Mouse (Mus musculus) cerebellum, adult 2 months (tissue): ENCODE measurements around the gene Napb. TPM values are rescaled to one million over a fixed set of nuclear protein-coding genes. Genes with fewer than 3 reads are reported as not detected.
A peak's percentile ranks its signal among the peaks of the same experiment; 100 is the strongest.
"Not testable (repeated sequence)": the region's sequence is repeated elsewhere in the genome, so short reads cannot be mapped to it uniquely, and the experiment has no call there.

Experiments used
- DNase-seq, 2 experiments: peaks; one replicate each; pipeline ENCODE4 v3.0.0; 2021
- H3K27ac ChIP-seq: fragments of 200-500 bp; 2 replicates; pipeline ENCODE4 v1.5.1; 2012; ENCODE audit warnings: low read length, control low read depth, inconsistent platforms; ENCODE audit not compliant: insufficient read depth
- H3K27me3 ChIP-seq: fragments of 200-500 bp; 2 replicates; pipeline ENCODE4 v1.6.1; 2012; ENCODE audit warnings: inconsistent platforms, mild to moderate bottlenecking, low read length, moderate library complexity; ENCODE audit not compliant: control insufficient read depth, insufficient read depth
- H3K4me1 ChIP-seq: fragments of 200-500 bp; 2 replicates; pipeline ENCODE4 v1.6.1; 2011; ENCODE audit warnings: low read length; ENCODE audit not compliant: control insufficient read depth, insufficient read depth
- H3K4me3 ChIP-seq: fragments of 200-500 bp; replicated peaks from 2 replicates; pipeline ENCODE3; 2011; ENCODE audit warnings: mild to moderate bottlenecking, low read depth, low read length, control low read depth; ENCODE audit not compliant: insufficient read depth
- CTCF ChIP-seq: fragments of 200-500 bp; IDR thresholded peaks from 2 replicates; pipeline ENCODE4 v1.5.1; 2011; ENCODE audit warnings: low read depth, mild to moderate bottlenecking, control low read depth, low read length, moderate library complexity, borderline replicate concordance; ENCODE audit not compliant: insufficient read depth
- POLR2A ChIP-seq: fragments of 200-500 bp; IDR thresholded peaks from 2 replicates; pipeline ENCODE4 v1.6.1; 2011; ENCODE audit warnings: low read length, control low read depth, borderline replicate concordance; ENCODE audit not compliant: insufficient read depth
- WGBS: fragments of 180-500 bp; shearing (Covaris S2); methylation state at CpG from one replicate; pipeline ENCODE4 v1.1.7; 2018; 5-methylcytosine and 5-hydroxymethylcytosine counted together
- polyA plus RNA-seq: library from polyadenylated mRNA; depleted of rRNA; stranded (reverse); fragments of >200 nt; gene quantifications from 2 replicates; pipeline ENCODE4 v1.2.3, GENCODE M21; 2012; rRNA removed

Gene Napb
- 189 and 192 TPM in 2 replicates for polyA plus RNA-seq

DNA sequence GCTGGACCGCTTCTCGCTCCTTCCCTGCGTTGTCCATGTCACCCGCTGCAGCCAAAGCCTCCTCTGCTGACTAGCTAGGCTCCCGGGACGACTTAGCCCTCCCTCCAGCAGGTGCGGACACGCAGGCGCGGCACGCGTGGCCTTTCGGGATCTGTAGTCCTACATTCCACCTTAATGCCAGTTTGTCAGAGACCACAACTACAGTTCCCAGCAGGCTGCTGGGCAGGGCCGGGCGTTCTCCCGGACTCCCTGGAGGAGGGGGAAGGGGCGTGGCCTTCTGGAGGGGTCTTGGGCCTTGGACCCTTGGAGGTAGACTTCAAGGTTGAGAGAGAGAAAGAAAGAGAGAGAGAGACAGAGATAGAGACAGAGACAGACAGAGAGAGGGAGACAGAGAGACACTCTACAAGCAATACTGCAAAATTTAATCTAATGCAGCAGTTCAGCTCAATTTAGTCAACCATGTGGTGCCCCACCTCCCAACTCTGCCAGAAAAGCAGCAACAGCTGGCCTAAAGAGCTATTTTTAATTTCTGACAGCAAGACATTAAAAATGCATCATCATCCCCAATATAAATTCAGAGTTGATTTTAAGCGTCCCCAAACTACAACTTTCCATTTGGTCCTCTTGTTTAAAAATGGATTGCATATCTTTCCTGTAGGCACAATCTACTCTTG is at the start of gene Napb:
Gene Napb, minus strand, starts transcription at position 141 of the 674 bp plus-strand sequence.
- WGBS, result 5% methylated on average over 18 of the region's 18 CpGs
- H3K27me3 ChIP-seq, result no peaks in the 10 kb centered on the region
- H3K4me3 ChIP-seq, result peak within 1 kb of the TSS; percentile 62
- peak; percentile 96 to 99 for DNase-seq
- TF ChIP-seq CTCF, result no peak
- peak; percentile 100 for TF ChIP-seq POLR2A
- H3K4me1 ChIP-seq, result peaks cover 8% of the 10 kb centered on the region; the same call in 1 of the 2 replicates
- peak within 1 kb of the TSS; percentile 32 for H3K27ac ChIP-seq

DNA sequence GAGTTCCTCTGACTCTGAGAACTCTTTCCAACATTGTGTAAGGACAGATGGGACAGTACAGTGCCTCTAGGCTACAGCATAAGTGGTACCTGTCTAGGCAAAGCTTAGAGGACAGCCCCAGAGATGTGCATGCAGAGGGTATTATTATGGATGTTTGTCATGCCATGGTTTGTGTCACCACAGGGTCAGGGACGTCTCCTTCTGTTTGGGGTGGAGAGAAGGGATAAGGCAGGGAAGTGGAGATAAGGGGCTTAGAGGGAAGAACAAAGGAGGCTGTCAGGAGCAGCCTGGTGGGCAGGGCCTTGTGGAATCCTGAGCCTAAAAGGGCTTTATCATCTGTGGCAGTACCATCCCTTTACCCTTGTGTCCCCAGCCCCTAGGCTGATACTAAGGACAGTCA is 49.4 kb upstream of the Napb start, which contains the start of gene 8030411F24Rik:
Gene 8030411F24Rik, plus strand, starts transcription at position 301 of the 400 bp plus-strand sequence.
- no peaks in the 10 kb centered on the region for H3K4me1 ChIP-seq
- no peak for DNase-seq
- H3K4me3 ChIP-seq, result no peak within 1 kb of the TSS
- TF ChIP-seq POLR2A (no peak), CTCF (no peak)
- no peak within 1 kb of the TSS for H3K27ac ChIP-seq
- H3K27me3 ChIP-seq, result no peaks in the 10 kb centered on the region
- WGBS, result 14% methylated on average over 1 of the region's 1 CpGs

GRCm38 (mm10) chr2:148771397-148771796 is 39.1 kb upstream of the Napb start, which contains the start of gene Cst11:
Cst11 (minus strand) TSS chr2:148771497.
- WGBS, result 86% methylated on average over 4 of the region's 4 CpGs
- DNase-seq, result not testable (repeated sequence)

DNA sequence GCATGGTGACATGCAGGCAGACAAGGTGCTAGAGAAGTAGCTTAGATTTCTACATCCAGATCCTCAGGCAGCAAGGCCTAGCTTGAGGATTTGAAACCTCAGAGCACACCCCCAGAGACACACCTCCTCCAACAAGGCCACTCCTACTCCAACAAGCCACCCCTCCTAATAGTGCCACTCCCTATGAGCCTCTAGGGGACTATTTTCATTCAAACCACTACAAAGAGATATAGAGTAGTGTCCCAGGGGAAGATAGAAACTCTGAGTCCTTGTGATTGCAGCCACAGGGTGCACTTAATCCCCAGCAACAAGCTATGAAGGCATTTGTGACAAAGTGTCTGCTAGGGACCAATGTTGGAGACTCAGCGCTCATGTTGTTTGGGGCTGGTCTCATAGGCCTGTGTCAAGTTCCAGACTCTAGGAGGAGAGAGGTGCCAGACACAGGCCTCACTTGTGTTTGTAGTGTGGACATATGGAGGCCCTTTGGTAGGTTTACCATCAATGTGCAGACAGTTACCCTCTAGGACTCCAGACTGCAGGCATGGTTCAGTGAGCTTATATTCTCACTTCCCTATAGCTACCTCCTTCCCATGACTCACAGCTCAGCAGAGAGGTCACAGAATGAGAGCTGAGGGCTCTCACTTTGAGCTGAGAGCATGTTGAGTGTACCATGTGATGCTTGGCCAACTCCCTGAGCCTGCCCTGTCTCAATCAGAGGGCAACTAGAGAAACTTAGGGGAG is 31.6 kb upstream of the Napb start:
- H3K27ac ChIP-seq, result no peak overlapping the region
- TF ChIP-seq POLR2A, result no peak
- H3K4me1 ChIP-seq, result no peaks in the 10 kb centered on the region
- DNase-seq, result no peak
- 97% methylated on average over 1 of the region's 1 CpGs for WGBS
- H3K27me3 ChIP-seq, result no peaks in the 10 kb centered on the region
- no peak overlapping the region for H3K4me3 ChIP-seq

More at GRCm38 (mm10) chr2:148771397-148771796, 39.1 kb upstream of the Napb start, which contains the start of gene Cst11:
- H3K27me3 ChIP-seq, H3K27ac ChIP-seq, H3K4me1 ChIP-seq, H3K4me3 ChIP-seq: not testable (repeated sequence)

DNA sequence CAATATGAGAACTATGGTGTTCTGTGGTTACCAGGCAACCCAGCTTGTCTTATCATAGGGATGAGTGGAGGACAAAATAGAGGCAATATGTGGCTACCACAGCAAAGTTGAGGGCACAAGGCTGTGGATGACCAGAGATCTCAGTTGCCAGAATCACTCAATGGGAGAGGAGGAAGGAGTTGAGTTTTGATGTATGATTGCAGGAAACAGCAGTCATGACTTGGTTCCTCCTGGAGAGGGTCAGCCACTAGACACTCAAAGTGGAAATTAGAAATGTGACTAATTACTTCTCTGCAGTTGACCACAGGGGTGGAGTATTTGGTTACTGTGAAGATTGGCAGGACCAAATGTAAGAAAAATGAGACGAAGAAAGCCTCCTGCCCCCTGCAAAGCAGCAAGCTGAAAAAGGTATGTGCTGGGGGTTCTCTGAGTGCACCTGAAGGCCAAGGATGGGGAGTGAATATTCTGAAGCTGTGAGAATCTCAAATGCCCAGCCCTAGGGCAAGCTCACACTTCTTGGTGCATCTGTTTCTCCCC is 22.1 kb upstream of the Napb start:
- Histone ChIP-seq H3K4me3 (no peak overlapping the region), H3K27ac (no peak overlapping the region), H3K27me3 (no peaks in the 10 kb centered on the region), H3K4me1 (no peaks in the 10 kb centered on the region)
- no peak for DNase-seq
- 45% methylated on average over 1 of the region's 1 CpGs for WGBS
- no peak for TF ChIP-seq POLR2A

DNA sequence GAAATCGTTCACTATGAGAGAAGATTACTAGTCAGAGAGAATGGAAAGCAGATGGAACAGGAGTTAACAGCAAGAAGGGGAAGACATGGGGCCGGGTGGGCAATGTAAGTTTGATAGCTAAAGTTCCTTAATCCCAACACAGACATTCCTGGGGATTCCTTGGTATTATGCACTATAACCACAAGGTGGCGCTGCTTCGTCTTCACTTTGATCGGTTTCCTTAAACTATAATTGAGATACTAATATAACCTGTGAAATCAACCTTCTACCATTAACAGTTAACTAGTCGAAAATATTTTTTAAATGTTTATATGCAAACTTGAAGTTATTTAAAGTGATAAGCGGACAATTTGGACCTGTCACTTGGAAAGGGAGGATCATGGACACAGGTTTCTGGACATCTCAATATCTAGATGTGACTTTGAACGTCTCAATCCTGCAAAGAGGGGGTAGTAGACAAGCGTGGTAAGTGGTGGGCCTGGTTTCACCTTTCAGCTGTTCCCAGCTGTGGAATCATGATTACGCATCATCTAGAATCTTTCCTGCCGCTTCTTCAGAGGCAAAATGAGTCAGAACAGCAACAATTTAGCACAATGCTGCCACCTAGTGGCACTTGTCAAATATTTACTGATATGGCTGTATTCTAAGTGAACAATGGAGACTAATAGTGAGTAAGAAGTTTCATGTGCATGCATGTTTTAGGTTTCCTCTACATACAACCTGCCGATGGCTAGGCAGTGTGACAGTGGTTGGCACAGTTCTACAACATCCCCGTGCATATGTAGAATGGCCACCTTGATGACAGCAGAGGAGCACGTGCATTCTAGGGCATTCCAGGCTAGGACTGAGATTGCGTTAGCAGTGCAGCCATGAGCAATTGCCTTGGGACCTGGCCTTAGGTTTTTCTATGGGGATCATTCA is 19.9 kb upstream of the Napb start:
- H3K27me3 ChIP-seq, result no peaks in the 10 kb centered on the region
- H3K4me1 ChIP-seq, result no peaks in the 10 kb centered on the region
- H3K27ac ChIP-seq, result no peak overlapping the region; the same call in 1 of the 2 replicates
- 15% methylated on average over 15 of the region's 15 CpGs for WGBS
- TF ChIP-seq POLR2A (no peak), CTCF (peak; percentile 51)
- peak overlapping the region; percentile 79 for H3K4me3 ChIP-seq
- DNase-seq, result peak; percentile 74 to 80

GRCm38 (mm10) chr2:148750058-148750457 is 17.8 kb upstream of the Napb start, which contains the start of gene Cstl1:
Cstl1 (plus strand) TSS chr2:148750358.
- no peak for DNase-seq
- 85% methylated on average over 1 of the region's 1 CpGs for WGBS
- Histone ChIP-seq H3K27ac (no peak within 1 kb of the TSS), H3K27me3 (no peaks in the 10 kb centered on the region), H3K4me3 (no peak within 1 kb of the TSS), H3K4me1 (no peaks in the 10 kb centered on the region)
- TF ChIP-seq POLR2A (no peak), CTCF (no peak)
